Mouse (Mus musculus) bone marrow macrophage, adult 2 months (primary cell): Measurements from ENCODE around the gene Snapin.

Experiments used
- CTCF ChIP-seq: IDR thresholded peaks from 2 replicates; pipeline ENCODE4 v1.5.1; 2012; ENCODE audit warnings: low read depth, mild to moderate bottlenecking, low read length, moderate library complexity
- POLR2A ChIP-seq: IDR thresholded peaks from 2 replicates; pipeline ENCODE4 v1.6.1; 2012; ENCODE audit warnings: mild to moderate bottlenecking, low read depth, low read length, borderline replicate concordance

- no peak for TF ChIP-seq CTCF
- TF ChIP-seq POLR2A = no peak
Observed at GRCm38 (mm10) chr3:90486998-90487397, 3.8 kb downstream of the Snapin start.
